Mouse (Mus musculus) lung, postnatal 0 days (tissue): ENCODE measurements around the gene Gm20219.

Experiments
- CTCF ChIP-seq: IDR thresholded peaks from 2 replicates; pipeline ENCODE4 v1.5.1; 2016; ENCODE audit warnings: antibody characterized with exemption, mild to moderate bottlenecking
- EP300 ChIP-seq: IDR thresholded peaks from 2 replicates; pipeline ENCODE4 v1.6.1; 2016; ENCODE audit warnings: antibody characterized with exemption, mild to moderate bottlenecking, control low read depth

DNA sequence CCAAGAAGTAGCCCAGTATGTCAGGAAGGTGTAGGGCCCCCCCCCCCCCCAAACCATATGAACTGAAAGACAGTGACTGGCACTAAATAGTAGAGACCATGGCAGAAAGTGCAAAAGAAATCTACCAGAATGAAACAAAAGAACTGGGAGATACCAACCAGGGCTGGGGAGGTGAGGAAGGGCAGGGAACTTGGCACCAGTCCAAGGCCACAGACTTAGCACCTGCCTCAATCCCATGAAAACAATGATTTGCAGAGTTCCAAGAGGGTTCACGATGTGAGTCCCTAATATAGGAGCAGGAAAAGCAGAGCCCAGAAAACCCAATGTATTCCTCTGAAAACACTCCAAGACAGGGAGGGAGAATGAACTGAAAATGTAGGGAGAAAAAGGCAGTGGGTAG, 18.0 kb upstream of the Gm20219 start:
- TF ChIP-seq CTCF (no peak), EP300 (no peak)
